Mouse (Mus musculus) myocyte (in vitro differentiated cells): ENCODE data around the gene Pde1c. TPM values are rescaled to one million over a fixed set of nuclear protein-coding genes. Genes with fewer than 3 reads are reported as not detected.

Experiments
- H3K27me3 ChIP-seq: one replicate; pipeline ENCODE4 v1.6.1; 2011; ENCODE audit not compliant: control insufficient read depth, insufficient read depth, insufficient read length
- H3K36me3 ChIP-seq: one replicate; pipeline ENCODE4 v1.6.1; 2011; ENCODE audit not compliant: control insufficient read depth, insufficient read depth
- H3K4me2 ChIP-seq: one replicate; pipeline ENCODE4 v1.6.1; 2011; ENCODE audit warnings: low read depth, control low read depth
- H3K4me3 ChIP-seq: one replicate; pipeline ENCODE4 v1.5.1; 2011; ENCODE audit warnings: mild to moderate bottlenecking, control low read depth, moderate library complexity
- H3K79me2 ChIP-seq: one replicate; pipeline ENCODE4 v1.6.1; 2011; ENCODE audit not compliant: control insufficient read depth, insufficient read depth
- H3ac ChIP-seq: one replicate; pipeline ENCODE4 v1.6.1; 2011; ENCODE audit not compliant: control insufficient read depth, insufficient read length
- CEBPB ChIP-seq: IDR thresholded peaks from 2 replicates; pipeline ENCODE4 v1.6.1; 2011; ENCODE audit warnings: mild to moderate bottlenecking, moderate library complexity; ENCODE audit not compliant: poor library complexity, insufficient read depth, severe bottlenecking
- E2F4 ChIP-seq: IDR thresholded peaks from one replicate; pipeline ENCODE4 v1.6.1; 2011; ENCODE audit warnings: mild to moderate bottlenecking, control low read depth, moderate library complexity; ENCODE audit not compliant: insufficient read depth
- MAX ChIP-seq: IDR thresholded peaks from one replicate; pipeline ENCODE4 v1.6.1; 2011; ENCODE audit warnings: low read depth, mild to moderate bottlenecking, control low read depth
- MYOD1 ChIP-seq, 3 experiments: IDR thresholded peaks; one replicate each; pipeline ENCODE4 v1.6.1; 2011; ENCODE audit warnings: control low read depth in 2 of 3, low read depth in 2 of 3, mild to moderate bottlenecking in 2 of 3, moderate library complexity in 1 of 3; ENCODE audit not compliant: insufficient read length in 2 of 3, control insufficient read depth in 1 of 3
- MYOG ChIP-seq, 3 experiments: IDR thresholded peaks; one replicate each; pipeline ENCODE4 v1.6.1; 2011; ENCODE audit warnings: control low read depth in 2 of 3, low read depth in 2 of 3, mild to moderate bottlenecking in 2 of 3; ENCODE audit not compliant: insufficient read length in 2 of 3, control insufficient read depth in 1 of 3, insufficient read depth in 1 of 3
- POLR2A ChIP-seq: IDR thresholded peaks from one replicate; pipeline ENCODE4 v1.6.1; 2011; ENCODE audit warnings: low read depth, mild to moderate bottlenecking, control low read depth, moderate library complexity; ENCODE audit not compliant: insufficient read length
- POLR2AphosphoS2 ChIP-seq: IDR thresholded peaks from one replicate; pipeline ENCODE4 v1.6.1; 2011; ENCODE audit warnings: low read depth, control low read depth; ENCODE audit not compliant: insufficient read length
- REST ChIP-seq: IDR thresholded peaks from one replicate; pipeline ENCODE4 v1.6.1; 2011; ENCODE audit warnings: mild to moderate bottlenecking, control low read depth, moderate library complexity; ENCODE audit not compliant: insufficient read depth, insufficient read length
- SRF ChIP-seq: IDR thresholded peaks from one replicate; pipeline ENCODE4 v1.6.1; 2011; ENCODE audit warnings: low read depth; ENCODE audit not compliant: control insufficient read depth, insufficient read length
- TCF12 ChIP-seq: IDR thresholded peaks from one replicate; pipeline ENCODE4 v1.6.1; 2011; ENCODE audit warnings: mild to moderate bottlenecking, control low read depth; ENCODE audit not compliant: poor library complexity, insufficient read depth, severe bottlenecking
- TCF3 ChIP-seq: IDR thresholded peaks from one replicate; pipeline ENCODE4 v1.6.1; 2011; ENCODE audit warnings: low read depth, control low read depth; ENCODE audit not compliant: insufficient read length
- USF1 ChIP-seq: IDR thresholded peaks from one replicate; pipeline ENCODE4 v1.6.1; 2011; ENCODE audit warnings: low read depth, mild to moderate bottlenecking, control low read depth, moderate library complexity
- polyA plus RNA-seq: library from polyadenylated mRNA; unstranded; fragments of >200 nt; fragmentation: generic; extraction: Trizol; gene quantifications from one replicate; pipeline ENCODE4 v1.2.1, GENCODE M21; 2012; ENCODE audit warnings: missing spikeins

Pde1c gene
- polyA plus RNA-seq, 1 experiment: 0.41 TPM

GRCm38 (mm10) chr6:56335811-56336446 lies 233.0 kb downstream of the Pde1c start:
- TF ChIP-seq POLR2A (no peak), POLR2AphosphoS2 (no peak), USF1 (no peak), MYOG (IDR thresholded peaks at IDR 0.05; ENCODE audit: control insufficient read depth in 1 of 3, insufficient read depth in 1 of 3, insufficient read length in 2 of 3, low read depth in 2 of 3) (peak; percentile 34 to 84 (median 66)), MAX (no peak), SRF (no peak), E2F4 (no peak), TCF12 (peak; percentile 37), REST (no peak), MYOD1 (IDR thresholded peaks at IDR 0.05; ENCODE audit: control insufficient read depth in 1 of 3, insufficient read length in 2 of 3, low read depth in 2 of 3) (peak in 2 of 3 experiments; percentile 75 to 89), CEBPB (peak; percentile 76; the same call in 1 of the 2 replicates), TCF3 (no peak)
- no peaks in the 10 kb centered on the region for H3K27me3 ChIP-seq
- H3ac ChIP-seq: no peak overlapping the region
- no peak overlapping the region for H3K4me3 ChIP-seq
- peak overlapping the region; percentile 29 for H3K4me2 ChIP-seq
- no peaks in the 10 kb centered on the region for H3K79me2 ChIP-seq
- H3K36me3 ChIP-seq: no peaks in the 10 kb centered on the region

GRCm38 (mm10) chr6:56332149-56332548 lies 236.8 kb downstream of the Pde1c start:
- H3K36me3 ChIP-seq: no peaks in the 10 kb centered on the region
- no peaks in the 10 kb centered on the region for H3K27me3 ChIP-seq
- TF ChIP-seq MAX: no peak
- TF ChIP-seq TCF3: no peak
- no peak for TF ChIP-seq USF1
- TF ChIP-seq POLR2A: no peak
- H3K79me2 ChIP-seq: no peaks in the 10 kb centered on the region
- H3ac ChIP-seq: no peak overlapping the region
- no peak overlapping the region for H3K4me3 ChIP-seq
- no peak overlapping the region for H3K4me2 ChIP-seq

DNA sequence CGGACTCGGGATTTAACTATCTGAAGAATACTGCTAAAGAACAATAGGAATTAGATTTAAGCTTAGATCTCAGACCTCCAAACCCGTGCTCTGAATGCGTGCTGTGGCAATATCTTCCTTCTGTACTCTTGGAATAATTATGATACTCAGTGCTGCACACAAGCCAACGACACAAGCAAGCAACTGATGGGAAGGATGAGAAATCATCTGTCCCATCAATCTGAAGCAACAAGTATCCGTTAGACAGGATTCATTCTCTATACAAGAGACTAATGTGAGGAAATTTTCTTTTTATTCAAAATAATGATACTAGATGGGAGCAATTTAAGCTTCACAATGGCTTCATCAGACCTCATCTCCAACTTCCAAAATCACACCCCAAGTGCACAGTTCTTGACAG lies 237.5 kb downstream of the Pde1c start:
- H3ac ChIP-seq: no peak overlapping the region
- TF ChIP-seq MYOG (IDR thresholded peaks at IDR 0.05; ENCODE audit: control insufficient read depth in 1 of 3, insufficient read depth in 1 of 3, insufficient read length in 2 of 3, low read depth in 2 of 3): no peak
- TF ChIP-seq MYOD1 (IDR thresholded peaks at IDR 0.05; ENCODE audit: control insufficient read depth in 1 of 3, insufficient read length in 2 of 3, low read depth in 2 of 3): no peak
- no peak for TF ChIP-seq USF1
- no peak for TF ChIP-seq REST
- no peak for TF ChIP-seq MAX
- no peak for TF ChIP-seq POLR2A
- TF ChIP-seq SRF: no peak
- no peak for TF ChIP-seq TCF12
- TF ChIP-seq POLR2AphosphoS2: no peak
- TF ChIP-seq TCF3: no peak
- TF ChIP-seq CEBPB: no peak
- TF ChIP-seq E2F4: no peak
- no peak overlapping the region for H3K4me2 ChIP-seq
- no peak overlapping the region for H3K4me3 ChIP-seq
- no peaks in the 10 kb centered on the region for H3K36me3 ChIP-seq
- no peaks in the 10 kb centered on the region for H3K79me2 ChIP-seq
- no peaks in the 10 kb centered on the region for H3K27me3 ChIP-seq

DNA sequence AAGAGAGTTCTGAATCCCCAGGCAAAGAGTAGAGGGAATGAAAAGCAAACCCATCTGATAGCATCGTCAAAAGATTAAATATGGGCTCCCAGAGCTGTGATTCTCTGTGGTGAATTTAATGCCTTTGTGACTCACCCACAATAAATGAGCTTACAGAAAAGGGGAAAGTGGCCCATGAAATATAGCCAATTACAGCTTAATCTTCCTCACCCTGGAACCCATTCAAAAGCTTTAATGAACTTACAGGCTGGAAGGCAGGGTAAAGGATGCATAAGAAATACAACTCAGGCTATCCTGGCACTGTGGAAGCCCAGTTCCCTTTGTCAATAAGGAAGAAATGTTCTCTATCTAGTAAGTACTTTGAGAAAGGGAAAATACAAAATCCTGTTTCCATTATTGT lies 240.8 kb downstream of the Pde1c start:
- no peaks in the 10 kb centered on the region for H3K36me3 ChIP-seq
- H3K4me3 ChIP-seq: no peak overlapping the region
- peak overlapping the region; percentile 38 for H3K4me2 ChIP-seq
- no peak overlapping the region for H3ac ChIP-seq
- no peaks in the 10 kb centered on the region for H3K27me3 ChIP-seq
- H3K79me2 ChIP-seq: no peaks in the 10 kb centered on the region
- TF ChIP-seq TCF3 (no peak), E2F4 (no peak), USF1 (no peak), MYOG (IDR thresholded peaks at IDR 0.05; ENCODE audit: control insufficient read depth in 1 of 3, insufficient read depth in 1 of 3, insufficient read length in 2 of 3, low read depth in 2 of 3) (no peak), TCF12 (no peak), CEBPB (no peak), REST (no peak), POLR2A (no peak), MYOD1 (IDR thresholded peaks at IDR 0.05; ENCODE audit: control insufficient read depth in 1 of 3, insufficient read length in 2 of 3, low read depth in 2 of 3) (no peak), MAX (no peak), SRF (no peak), POLR2AphosphoS2 (no peak)

GRCm38 (mm10) chr6:56322799-56323198 lies 246.1 kb downstream of the Pde1c start:
- Histone ChIP-seq H3K4me2 (no peak overlapping the region), H3K79me2 (no peaks in the 10 kb centered on the region), H3ac (no peak overlapping the region), H3K36me3 (no peaks in the 10 kb centered on the region), H3K4me3 (no peak overlapping the region), H3K27me3 (no peaks in the 10 kb centered on the region)
- TF ChIP-seq MYOG (IDR thresholded peaks at IDR 0.05; ENCODE audit: control insufficient read depth in 1 of 3, insufficient read depth in 1 of 3, insufficient read length in 2 of 3, low read depth in 2 of 3): no peak
- no peak for TF ChIP-seq MYOD1 (IDR thresholded peaks at IDR 0.05; ENCODE audit: control insufficient read depth in 1 of 3, insufficient read length in 2 of 3, low read depth in 2 of 3)
- TF ChIP-seq E2F4: no peak
- TF ChIP-seq POLR2AphosphoS2: no peak
- TF ChIP-seq USF1: no peak
- TF ChIP-seq REST: no peak
- TF ChIP-seq MAX: no peak
- TF ChIP-seq POLR2A: no peak
- TF ChIP-seq TCF12: no peak
- TF ChIP-seq SRF: no peak
- no peak for TF ChIP-seq CEBPB
- TF ChIP-seq TCF3: no peak
